ENCODE assay signal across 25 mouse cellular contexts in the genomic region with DNA sequence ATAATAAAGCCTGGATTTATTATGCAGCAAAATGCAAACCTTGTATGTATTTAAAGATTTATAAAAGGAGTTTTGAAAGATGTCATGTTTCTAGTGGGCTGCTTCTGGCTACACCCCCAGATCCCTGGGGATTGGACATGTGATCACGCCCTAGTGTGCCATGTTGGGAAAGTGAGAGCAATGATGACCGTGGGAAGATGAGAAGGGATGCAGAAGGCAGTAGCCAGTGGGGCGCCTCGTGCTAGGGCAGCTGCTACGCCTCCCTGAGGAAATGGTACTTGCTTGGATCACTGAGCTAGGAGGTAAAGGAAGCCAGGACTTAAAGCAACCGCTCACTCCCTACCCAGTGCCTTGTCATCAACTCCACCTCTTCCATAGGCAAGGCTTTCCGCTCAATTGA. TPM values are rescaled to one million over a fixed set of nuclear protein-coding genes. Genes with fewer than 3 reads are reported as not detected.
DNase-seq lines count a peak whose midpoint lies in the region; TF ChIP-seq lines count a peak whose summit lies in the region.
"Had no signal": no experiment of that assay in that cellular context is flagged by ENCODE, and none has a peak within 500 bp of the region (broad histone marks: within the 10 kb centered on the region; RNA-seq: fewer than 3 reads in every experiment).

No protein-coding gene starts in this region.

- H3K27ac ChIP-seq in cortical plate, adult 2 months (ENCODE audit: insufficient read depth, low read length): peak overlapping the region; percentile 51
- H3K27ac ChIP-seq in left cerebral cortex, adult 2 months: peak overlapping the region; percentile 75
- H3K27ac ChIP-seq: embryonic facial prominence, embryonic 15.5 days; forebrain, embryonic 15.5 days; gastrocnemius, adult 2 months; hindbrain, embryonic 15.5 days; limb, embryonic 15.5 days; liver, embryonic 14.5 days; midbrain, embryonic 12.5 days had no signal

- TF ChIP-seq CTCF in cortical plate, adult 2 months (IDR thresholded peaks at IDR 0.05; ENCODE audit: extremely low read depth, insufficient read depth, low read length): no peak
- no peak for TF ChIP-seq CTCF in left cerebral cortex, adult 2 months (IDR thresholded peaks at IDR 0.05)

- DNase-seq in left cerebral cortex, adult 11 months (ENCODE audit: low spot score): peak; percentile 64
- DNase-seq in left cerebral cortex, postnatal 4 days: no peak
- peak in 1 of 2 experiments; percentile 69 for DNase-seq in left cerebral cortex, adult 2 months (ENCODE audit: extremely low spot score in 1 of 2, low spot score in 2 of 2)
- peak; percentile 38 for DNase-seq in retina, postnatal 1 day
- no peak for DNase-seq in spleen, postnatal 36 days (ENCODE audit: low spot score in 2 of 2)
- no peak for DNase-seq in gastrocnemius, postnatal 36 days
- DNase-seq: adrenal gland, postnatal 10 days; B cell, adult 2 months; cerebellum, adult 2 months; gastrocnemius, adult 2 months; kidney, adult 8-10 months; kidney, postnatal 10 days; lung, embryonic 14.5 days; thymus, postnatal 36 days had no signal

- H3K4me3 ChIP-seq in cortical plate, adult 2 months (ENCODE audit: insufficient read depth, low read length): no peak overlapping the region
- H3K4me3 ChIP-seq in left cerebral cortex, adult 2 months: no peak overlapping the region
- H3K4me3 ChIP-seq: embryonic facial prominence, embryonic 15.5 days; forebrain, embryonic 15.5 days; gastrocnemius, adult 2 months; hindbrain, embryonic 15.5 days; limb, embryonic 15.5 days; midbrain, embryonic 12.5 days had no signal

- 0 out of 2 replicates have a peak, but pooled peaks have one; percentile 32 for TF ChIP-seq POLR2A in cortical plate, adult 2 months (IDR thresholded peaks at IDR 0.05; ENCODE audit: extremely low read depth, insufficient read depth, low read length)

- intact Hi-C loops in left cerebral cortex, postnatal 4 days (cut with DNase I): no loop called here
- intact Hi-C loops in left cerebral cortex, adult 2 months (cut with DNase I): loop anchor here (1.0 to 5.0 kb wide), 2 partner anchors 54 to 150 kb away; a partner anchor contains a TSS
- intact Hi-C loops in gastrocnemius, postnatal 36 days (cut with DNase I): no loop called here

- peaks cover 11% of the 10 kb centered on the region for H3K4me1 ChIP-seq in cortical plate, adult 2 months (ENCODE audit: control insufficient read depth, insufficient read depth, low read length)

RNA-seq across cellular contexts. Expression of a gene that starts 5.4 kb away (rescaled TPM):
- 10 to 100 TPM; 15.1 to 19.5 TPM for total RNA-seq in left cerebral cortex, postnatal 4 days (2021)
- 251 and 279 TPM in 2 replicates for polyA plus RNA-seq in cortical plate, adult 2 months (2012; rRNA removed)
- total RNA-seq in left cerebral cortex, adult 2 months (2021): 100 to 1,000 TPM; 186 to 195 TPM
- not detected for total RNA-seq in gastrocnemius, postnatal 36 days (2021)
- total RNA-seq: gastrocnemius, adult 2 months; monocyte, adult 5-6 weeks had no signal

RNA-seq across cellular contexts. Expression of a gene that starts 12.7 kb away (rescaled TPM):
- 1 to 10 TPM; 1.3 to 2.3 TPM for total RNA-seq in left cerebral cortex, postnatal 4 days (2021)
- polyA plus RNA-seq in cortical plate, adult 2 months (2012; rRNA removed): 63.2 and 74.8 TPM in 2 replicates
- total RNA-seq in left cerebral cortex, adult 2 months (2021): 10 to 100 TPM; 22.5 to 25.0 TPM
- total RNA-seq in gastrocnemius, postnatal 36 days (2021): not detected
- total RNA-seq: gastrocnemius, adult 2 months; hematopoietic stem cell, adult 5-6 weeks; megakaryocyte, adult 5-6 weeks; monocyte, adult 5-6 weeks had no signal
- polyA plus RNA-seq: heart, embryonic 11.5 days; limb, embryonic 15.5 days had no signal

RNA-seq across cellular contexts. Expression of a gene that starts 39.8 kb away (rescaled TPM):
- total RNA-seq in left cerebral cortex, postnatal 4 days (2021): 10 to 100 TPM; 17.6 to 18.4 TPM
- 14.6 and 15.4 TPM in 2 replicates for polyA plus RNA-seq in cortical plate, adult 2 months (2012; rRNA removed)
- total RNA-seq in left cerebral cortex, adult 2 months (2021): 10 to 100 TPM; 18.6 to 19.5 TPM
- total RNA-seq in gastrocnemius, postnatal 36 days (2021): 10 to 100 TPM; 14.3 to 14.7 TPM

RNA-seq across cellular contexts. Expression of a gene that starts 50.0 kb away (rescaled TPM):
- 10 to 100 TPM; 40.9 to 50.9 TPM for total RNA-seq in left cerebral cortex, postnatal 4 days (2021)
- polyA plus RNA-seq in cortical plate, adult 2 months (2012; rRNA removed): 164 and 169 TPM in 2 replicates
- total RNA-seq in left cerebral cortex, adult 2 months (2021): 100 to 1,000 TPM; 203 to 208 TPM
- total RNA-seq in gastrocnemius, postnatal 36 days (2021): under 1 TPM; 0.57 to 0.74 TPM

Comparison
In these comparisons a context has a peak if more than half of its experiments do, and no peak if none do; other contexts are left out.
1. DNase-seq: peak in left cerebral cortex, adult 11 months (single experiment) and retina, postnatal 1 day (single experiment); none in left cerebral cortex, postnatal 4 days (single experiment), spleen, postnatal 36 days (0 of 2) and gastrocnemius, postnatal 36 days (0 of 2).
2. RNA of a gene that starts 12.7 kb away (total RNA-seq): 22.5 to 25.0 TPM in left cerebral cortex, adult 2 months; 1.3 to 2.3 TPM in left cerebral cortex, postnatal 4 days and not detected in gastrocnemius, postnatal 36 days; every median in the first group is over 4 times any median in the second.
3. RNA of a gene that starts 5.4 kb away (total RNA-seq): 186 to 195 TPM in left cerebral cortex, adult 2 months and 15.1 to 19.5 TPM in left cerebral cortex, postnatal 4 days; not detected in gastrocnemius, postnatal 36 days; every median in the first group is over 10 times any median in the second.